Mouse (Mus musculus) R1 (cell line): ENCODE measurements around the gene Slc25a27.

Experiments
- DNase-seq: peaks from one replicate; pipeline ENCODE4 v3.0.0-alpha.2; 2018; ENCODE audit warnings: low read depth, low spot score

Gene Slc25a27

DNA sequence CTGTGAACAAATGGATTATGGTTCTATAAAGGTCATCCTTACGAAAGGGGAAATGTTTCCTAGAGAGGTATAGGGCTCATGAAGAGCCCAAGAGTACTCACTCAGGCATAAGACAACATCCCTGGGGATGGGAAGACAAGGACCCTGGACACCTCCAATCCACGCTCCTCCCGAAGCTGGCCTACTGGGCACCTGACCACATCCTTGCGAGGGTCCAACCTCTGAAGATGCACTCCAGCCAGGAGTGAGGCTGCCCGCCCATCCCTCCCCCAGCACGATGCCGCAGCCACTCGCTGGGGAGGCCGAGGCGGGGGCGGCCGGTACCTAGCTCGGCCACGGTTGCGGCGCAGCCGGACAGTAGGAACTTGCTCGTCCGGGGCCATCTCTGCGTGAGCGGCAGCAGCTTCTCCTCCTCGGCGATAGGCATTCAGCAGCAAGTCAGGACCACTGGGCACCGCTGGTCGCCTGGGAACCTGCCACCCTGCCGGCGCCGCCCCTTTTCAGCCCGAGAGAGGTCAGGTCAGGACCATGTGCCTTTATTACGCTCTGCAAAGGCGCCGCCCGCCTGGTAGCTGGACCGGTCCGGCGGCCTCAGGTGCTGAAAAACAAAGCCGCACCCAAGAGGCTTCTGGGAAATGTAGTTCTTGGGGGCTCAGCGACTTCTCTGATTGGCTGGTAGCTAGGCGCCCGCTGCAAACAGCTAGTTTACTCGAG, at the start of gene Slc25a27:
Slc25a27 (minus strand) TSS at position 639 of the 714 bp plus-strand sequence.
- peak; percentile 98 for DNase-seq

DNA sequence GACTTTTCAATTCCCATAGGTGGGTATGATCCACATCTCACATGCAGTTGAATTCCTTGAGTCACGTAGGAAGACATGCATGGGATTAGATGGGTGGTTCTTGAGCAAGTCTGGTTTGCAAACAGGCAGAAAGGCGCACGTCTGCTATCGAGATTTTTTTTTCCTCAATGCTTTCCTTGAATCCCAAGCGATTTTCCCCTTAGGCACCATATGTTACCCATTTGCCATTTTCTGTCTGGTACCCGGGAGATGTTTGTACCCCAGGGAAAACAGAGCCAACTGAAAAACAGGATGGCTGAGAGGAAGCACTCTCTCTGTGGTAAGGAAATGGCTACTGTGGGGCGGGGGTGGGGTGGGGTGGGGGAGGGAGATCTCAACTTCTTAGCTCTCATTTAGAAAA, 49.6 kb upstream of the Slc25a27 start:
- DNase-seq: no peak

DNA sequence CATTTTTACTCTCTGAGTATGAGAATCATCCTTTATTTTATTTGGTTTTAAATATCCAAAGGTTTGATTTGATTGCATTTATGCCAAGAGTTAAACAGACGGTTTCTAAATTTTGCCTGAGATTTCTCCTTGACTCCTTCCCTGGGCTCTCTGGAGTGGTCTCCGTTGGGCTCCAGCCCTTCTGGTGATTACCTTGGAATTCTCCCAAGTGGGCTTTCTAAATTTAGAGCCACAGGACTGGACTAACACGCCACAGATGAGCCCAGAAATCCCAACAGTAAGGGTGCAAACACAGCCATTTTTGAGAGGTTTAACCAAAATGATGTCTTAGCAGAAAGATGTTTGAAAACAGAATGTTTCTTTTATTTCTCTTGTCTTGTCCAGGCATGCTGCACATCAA, 47.2 kb upstream of the Slc25a27 start:
- no peak for DNase-seq

DNA sequence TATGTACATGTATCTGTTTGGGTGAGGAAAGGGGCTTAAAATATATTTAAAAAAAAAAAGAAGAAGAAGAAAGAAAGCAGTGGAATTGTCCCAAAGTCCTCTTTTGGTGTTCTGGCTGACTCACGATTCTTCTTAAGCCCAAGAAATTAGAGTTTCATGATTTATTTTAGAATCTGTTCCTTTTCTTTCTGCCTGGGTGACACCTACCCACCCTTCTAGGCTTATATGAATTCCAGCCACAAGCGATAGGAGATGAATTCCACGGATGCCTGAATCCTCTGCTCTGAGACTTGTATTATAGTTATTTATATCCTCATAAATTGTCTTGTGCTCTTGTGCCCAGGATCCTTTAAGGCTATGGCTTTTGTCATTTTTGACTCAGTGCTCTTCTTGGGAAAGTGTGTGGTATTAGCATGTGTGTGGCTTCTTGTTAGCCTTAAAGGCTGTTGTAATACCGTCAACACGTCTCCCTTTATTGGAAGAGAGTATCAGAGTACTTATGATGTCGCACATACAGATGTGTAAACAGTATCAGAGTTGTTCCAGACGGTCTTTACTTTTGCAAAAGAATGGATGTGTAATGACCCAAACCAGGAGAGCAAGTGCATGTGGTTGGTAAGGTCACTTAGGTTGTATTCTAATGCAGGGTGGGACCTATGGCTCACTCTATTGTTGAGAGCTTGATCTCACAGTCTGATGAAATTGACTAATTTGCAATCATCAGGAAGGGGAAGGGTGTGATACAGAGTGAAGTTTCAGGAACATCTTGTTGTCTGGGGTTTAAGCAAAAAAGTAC, 44.7 kb upstream of the Slc25a27 start:
- peak; percentile 71 for DNase-seq

DNA sequence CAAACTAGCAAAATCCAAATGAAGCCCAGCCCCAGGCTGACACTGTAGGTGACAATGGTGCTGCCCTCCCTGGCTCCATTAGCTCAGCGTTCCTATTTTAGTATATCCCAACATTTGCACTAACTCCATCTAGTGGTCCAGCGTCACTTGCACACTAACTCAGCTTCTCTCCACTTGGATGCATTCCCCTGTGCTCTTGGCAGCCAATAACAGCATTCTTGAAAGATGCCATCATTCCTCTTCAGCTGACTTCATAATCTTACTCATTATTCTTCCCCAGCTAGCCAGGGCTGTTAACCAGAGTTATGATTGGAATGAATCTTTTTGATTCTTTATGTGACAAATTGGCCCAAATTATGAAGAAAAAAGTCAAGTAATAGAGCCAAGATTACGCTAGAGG, 40.2 kb upstream of the Slc25a27 start:
- DNase-seq: peak; percentile 16

DNA sequence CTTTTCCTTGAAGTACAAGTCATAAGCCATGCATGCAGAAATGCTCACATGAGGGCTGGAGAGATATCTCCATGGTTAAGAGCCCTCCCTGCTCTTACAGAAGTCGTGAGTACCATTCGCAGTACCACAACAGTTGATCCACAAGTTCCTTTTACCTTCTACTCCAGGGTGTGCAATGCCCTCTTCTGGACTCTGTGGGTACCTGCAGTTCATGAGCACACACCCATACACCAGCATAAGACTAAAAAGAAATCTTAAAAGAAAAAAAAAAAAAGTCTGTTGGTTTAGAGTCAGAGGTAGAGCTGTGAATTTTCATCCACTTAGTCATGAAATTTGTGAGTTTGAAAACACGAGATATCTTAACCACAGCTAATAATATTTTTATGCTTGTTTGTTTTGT, 39.7 kb upstream of the Slc25a27 start:
- DNase-seq: peak; percentile 70

DNA sequence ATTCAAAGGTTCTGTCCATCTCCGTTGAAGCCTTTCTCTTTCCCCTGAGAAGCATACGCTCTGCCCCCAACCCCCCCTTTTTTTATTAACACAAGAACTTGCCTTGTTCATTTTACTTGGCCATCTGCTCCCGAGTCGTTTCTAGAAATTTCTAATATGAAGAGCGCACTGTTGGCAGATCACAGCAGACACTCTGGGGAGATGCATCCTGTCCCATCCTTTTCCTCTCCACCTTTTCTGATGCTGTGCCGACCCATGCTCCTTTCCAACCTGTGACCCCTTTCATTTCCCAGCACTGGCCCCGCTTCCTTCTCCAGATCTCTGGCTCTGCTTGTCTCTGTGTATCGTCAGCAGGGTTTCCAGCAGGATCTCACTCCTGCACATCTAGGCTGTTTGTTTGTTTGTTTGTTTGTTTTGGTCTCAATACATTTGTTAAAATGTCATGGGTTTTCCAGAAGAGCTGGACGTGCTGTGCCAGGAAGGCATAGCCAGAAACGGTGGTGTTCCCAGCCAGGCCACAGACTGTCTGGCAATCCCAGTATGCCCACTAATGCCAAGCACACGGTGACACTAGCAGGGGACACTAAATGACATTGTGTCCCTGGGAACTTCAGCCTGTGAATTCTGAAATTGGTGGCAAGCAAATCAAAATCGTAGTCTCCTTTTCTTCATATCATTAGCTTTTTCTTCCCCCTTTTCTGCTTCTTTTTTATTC, 37.4 kb upstream of the Slc25a27 start:
- no peak for DNase-seq

DNA sequence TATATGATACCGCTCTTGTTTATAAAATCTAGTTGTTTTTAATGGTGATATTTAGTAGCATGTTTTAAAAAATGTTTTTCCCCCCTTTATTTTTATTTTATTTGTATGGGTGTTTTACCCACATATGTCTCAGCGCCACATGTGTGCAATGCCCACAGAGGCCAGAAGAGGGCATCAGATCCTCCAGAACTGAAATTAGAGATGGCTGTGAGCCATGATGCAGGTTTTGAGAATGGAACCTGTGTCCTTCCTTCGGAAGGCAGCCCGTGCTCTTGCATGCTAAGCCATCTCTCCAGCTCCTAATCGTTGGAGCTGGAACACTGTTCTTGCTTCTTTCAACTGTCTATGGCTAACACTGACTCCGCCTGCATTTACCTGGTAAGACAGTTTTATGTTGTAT, 34.0 kb upstream of the Slc25a27 start:
- DNase-seq: peak; percentile 67

DNA sequence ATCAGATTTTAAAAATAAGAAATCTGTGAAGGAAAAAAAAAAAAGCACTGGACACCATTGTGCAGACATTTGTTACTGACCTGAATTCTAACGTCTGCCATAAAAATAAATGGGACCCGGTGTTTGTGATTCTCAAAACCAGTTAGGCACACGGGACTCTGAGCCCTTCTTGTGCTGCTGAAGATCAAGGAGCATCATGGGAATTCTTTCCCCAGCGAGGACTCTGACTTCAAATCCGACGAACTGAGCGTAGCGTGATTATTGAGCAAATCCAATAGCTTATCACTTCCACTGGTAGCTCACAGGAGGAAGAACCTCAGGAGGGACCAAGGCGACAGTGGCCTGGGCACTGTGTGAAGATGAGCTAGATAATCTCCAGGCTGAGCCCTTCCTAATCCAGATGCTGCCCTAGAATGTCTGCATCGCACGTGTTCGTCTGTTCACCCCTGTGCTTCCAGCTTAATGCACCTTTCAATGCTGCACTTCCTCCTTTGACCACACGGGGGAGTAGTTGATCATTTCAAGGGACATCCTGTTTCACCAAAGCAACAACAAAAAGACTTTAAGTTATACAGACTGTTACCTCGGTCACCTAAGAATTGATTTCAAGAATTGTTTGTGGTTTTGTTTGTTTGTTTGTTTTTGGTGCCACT, 32.1 kb upstream of the Slc25a27 start:
- DNase-seq: peak; percentile 88

DNA sequence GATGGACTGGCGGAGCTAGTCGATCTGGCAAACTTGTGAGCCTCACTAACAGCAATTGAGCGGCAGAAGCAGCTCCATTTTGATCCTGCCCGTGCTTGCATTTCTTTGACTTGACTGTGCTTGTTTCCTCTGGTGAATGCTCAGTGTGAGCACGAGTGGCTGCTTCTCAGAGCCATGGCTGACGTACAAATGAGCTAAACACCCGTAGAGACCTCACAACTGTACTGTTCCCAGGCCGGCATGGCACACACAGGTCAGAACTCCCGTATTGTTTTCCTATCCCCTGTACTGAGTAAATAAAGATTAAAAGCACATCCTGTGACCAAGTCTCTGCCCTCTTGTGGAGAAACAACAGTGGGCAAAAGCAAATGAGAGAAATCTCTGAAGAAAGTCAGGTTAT, 22.6 kb upstream of the Slc25a27 start:
- no peak for DNase-seq

DNA sequence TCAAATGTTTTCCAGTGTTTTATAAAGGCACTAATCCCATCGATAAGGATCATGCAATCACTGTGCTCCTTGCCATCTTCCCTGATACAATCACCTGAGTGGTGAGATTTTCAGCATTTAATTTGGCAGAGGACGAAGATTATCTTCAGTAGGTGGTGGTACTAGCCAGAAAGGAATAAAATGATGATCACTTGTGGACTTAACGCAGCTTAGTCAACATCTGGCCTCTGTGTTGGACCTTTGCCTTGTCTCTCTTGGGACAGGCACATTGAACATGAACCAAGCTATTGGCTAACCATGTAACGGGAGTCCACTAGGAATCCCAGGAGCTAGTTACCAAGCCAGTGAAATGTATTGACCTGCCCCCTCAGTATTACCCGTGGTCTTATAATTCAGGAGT, 17.6 kb upstream of the Slc25a27 start:
- no peak for DNase-seq

DNA sequence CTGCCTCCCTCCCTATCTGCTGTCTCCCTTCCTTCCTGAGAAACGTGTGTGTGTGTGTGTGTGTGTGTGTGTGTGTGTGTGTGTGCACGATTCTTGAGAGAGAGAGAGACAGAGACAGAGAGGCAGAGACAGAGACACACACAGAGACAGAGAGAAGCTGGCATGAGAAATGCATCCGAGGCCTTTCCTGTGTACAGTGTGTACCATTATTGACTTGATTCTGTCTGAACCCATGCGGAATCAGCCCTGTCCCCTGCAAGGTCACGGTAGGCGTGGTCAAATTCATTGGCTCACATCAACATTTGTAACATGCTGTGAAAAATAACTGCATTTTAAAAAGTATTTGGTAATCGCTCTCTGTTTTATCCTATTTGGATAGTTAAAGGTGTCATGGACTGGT, 17.1 kb upstream of the Slc25a27 start:
- no peak for DNase-seq

DNA sequence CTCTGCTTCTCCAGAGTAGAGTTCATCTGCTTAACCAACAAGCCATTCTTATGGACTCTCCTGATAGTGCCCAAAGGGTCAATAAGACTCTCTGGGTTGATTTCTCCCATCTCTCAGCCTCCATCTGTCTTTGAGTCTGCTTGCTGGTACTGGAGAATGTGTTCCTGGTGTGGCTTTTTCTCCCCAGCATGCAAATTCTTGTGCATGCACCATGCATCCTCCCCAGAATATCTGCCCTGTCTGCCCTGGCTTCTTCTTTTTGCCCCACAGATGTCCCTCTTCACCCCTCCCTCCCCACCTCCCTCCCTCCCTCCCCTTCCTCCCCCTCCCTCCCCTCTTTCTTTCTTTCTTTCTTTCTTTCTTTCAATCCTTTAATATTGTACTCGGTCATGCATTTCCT, 10.3 kb upstream of the Slc25a27 start:
- DNase-seq: no peak

DNA sequence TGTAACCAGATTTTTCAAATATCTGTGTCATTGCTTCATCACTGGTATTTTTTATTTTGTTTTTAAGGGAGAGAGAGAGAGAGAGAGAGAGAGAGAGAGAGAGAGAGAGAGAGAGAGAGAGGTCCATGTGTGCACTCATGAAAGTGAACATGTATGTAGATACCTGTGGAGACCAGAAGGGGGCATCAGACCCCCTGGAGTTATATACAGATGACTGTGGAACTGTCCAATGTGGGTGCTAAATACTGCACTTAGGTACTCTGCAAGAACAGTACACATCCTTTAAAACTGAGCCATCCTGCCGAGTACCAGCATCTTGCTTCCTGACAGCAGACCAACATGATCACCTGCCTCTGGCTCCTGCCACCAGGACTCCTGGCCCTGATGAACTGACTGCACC, 9.2 kb upstream of the Slc25a27 start:
- DNase-seq: peak; percentile 31

DNA sequence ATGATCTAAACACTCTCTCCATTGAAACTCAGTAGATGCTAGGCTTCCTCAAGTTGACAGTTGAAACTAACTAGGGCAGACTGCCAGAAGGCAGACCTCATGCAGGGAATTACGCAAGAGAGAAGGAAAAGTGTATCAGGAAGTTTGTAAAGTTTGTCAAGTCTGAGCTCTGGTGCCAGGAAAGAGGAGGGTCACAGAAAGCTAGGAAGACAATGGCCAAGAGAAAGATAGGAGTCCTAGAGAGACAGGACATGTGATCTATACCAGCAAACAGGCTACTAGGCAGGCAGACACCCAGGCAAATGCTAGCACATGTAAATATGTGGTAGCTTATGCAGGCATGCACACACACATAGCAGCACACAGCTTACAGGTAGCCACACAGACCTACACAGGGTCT, 8.2 kb upstream of the Slc25a27 start:
- DNase-seq: no peak

DNA sequence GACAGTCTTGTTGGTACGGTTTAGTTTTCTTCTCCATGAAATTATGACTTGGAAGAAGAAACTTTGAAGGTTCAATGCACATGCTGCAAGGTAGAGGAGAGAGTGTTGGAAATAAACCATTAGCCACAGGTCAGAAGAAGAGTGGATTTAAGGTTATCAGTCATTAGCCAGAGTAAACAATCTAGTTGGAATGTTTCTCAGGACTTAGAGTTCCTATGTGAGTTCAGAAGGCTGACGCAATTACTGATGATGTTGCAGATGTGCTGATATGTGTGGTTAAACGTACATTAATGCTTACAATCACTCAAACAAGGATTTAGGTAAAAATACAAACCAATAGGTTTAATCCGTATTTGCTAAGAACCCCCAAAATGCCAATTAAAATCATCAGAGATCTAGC, 4.9 kb upstream of the Slc25a27 start:
- no peak for DNase-seq

DNA sequence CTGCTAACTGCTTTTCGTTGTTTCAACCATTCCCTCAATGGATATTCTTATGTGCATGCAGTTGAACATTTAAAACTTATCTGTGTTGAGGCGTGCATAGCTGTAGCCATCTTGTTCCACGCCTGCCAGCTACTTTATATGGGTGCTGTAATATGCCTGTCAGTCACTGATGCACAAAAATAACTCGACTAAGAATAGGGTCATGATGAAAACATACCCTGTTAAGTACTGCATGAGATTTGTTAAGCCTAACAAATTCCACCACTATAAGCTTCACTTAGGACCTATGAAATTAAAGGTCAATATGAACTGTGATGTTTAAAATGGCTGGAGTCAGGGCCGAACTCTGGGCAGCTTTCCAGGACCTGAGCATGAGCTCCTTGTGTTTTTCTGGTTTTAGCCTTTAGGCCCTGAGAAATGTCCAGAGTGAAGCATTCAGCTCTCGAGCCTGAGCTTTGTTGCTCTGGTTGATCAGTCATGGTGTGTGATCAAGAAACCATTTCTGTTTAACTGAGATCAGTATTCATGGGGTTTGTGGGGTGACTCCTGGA, 2.2 kb upstream of the Slc25a27 start:
- DNase-seq: no peak

DNA sequence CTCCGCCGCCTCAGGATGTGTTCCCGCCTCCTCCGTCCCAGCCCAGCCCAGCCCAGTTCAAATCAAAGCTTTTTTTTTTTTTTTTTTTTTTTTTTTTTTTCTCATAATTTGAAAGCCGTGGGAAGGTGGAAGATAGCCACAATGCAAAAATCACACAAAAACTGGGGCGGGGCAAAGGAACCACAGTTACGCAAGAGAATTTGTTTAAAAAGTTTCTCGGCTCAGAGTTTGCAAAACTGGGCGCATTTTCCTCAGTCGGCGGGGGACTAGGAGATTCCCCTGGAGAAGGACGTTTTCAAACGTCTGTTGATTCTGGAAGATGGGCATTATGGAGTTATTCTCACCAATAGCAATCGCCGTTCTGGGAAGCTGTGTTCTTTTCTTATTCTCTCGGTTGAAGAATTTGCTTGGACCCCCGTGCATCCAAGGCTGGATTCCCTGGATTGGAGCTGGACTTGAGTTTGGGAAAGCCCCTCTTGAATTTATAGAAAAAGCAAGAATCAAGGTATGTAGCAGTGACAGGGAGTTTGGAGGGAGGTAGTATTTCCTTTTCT, 353 bp upstream of the Slc25a27 start, which contains the start of gene Cyp39a1:
Cyp39a1 (plus strand) TSS at position 136 of the 554 bp plus-strand sequence.
- DNase-seq: no peak

DNA sequence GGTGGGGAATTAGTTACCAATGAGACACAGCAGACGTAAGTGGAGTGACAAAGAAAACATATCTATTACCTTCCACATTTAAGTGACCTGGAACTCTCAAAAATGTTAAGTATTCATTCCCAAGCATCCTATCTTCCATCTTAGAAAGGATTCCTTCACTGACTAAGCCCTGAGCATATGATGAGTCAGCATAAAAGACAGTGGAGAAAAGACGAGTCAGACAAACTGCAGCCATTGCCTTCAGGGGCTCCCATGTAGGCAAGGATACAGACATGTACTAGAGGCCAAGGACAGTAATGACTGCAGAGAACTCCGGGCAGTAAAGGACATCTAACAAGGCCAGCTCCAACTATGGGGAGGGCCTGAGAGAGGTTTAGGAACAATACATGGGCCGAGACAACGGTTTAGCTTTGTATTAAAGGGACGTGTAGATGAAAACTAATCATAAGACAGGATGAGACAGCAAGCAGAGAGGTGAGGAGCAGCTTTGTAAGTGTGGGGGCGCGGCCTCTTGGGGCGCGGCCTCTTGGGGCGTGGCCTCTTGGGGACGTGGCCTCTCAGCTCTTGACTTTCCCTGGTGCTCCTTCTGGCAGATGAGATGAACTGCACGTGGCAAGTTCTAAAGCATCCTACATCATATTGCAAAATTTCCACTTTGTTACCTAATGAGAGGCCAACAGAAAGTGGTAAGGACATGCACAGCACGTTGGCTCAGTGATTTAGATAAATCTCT, 15.5 kb downstream of the Slc25a27 start:
- peak; percentile 82 for DNase-seq

DNA sequence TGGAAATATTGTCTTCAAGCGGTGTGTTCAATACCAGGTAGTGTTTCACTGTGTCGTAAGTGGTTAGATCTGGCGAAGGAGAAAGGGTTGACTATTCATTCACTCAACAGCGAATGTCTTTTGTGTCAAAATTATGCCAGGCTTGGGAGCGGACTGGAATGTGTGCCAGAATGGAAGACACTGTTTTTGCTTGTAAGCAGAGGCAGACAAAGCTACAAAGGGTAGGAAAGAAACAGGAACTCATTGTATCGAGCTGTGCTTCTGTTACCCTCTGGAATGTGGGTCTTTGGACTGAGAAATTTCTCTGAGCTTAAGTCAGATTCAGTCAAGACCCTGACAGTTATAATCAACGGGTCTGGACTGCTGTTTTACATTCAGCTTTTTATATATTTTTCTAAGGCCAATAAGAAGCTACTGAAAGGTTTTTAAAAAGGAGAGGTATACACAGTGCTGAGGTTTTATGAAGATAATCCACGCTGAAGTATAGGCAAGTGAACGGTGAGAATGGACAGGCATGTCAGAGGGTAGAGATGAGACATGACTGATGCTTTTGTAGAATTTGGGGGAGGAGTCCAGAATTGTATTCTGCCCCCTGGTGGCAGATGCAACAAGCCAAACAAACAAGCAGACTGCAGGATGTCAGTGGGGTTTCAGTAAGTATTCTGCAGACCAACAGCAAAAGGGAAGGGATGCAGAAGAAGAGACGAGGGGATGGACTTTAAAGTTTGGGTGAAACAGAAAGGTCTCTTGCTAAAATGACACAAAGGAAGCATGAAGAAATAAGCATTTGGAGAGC, 17.2 kb downstream of the Slc25a27 start:
- peak; percentile 72 for DNase-seq
